Mouse (Mus musculus): ENCODE data around the gene Itsn1.

DNA sequence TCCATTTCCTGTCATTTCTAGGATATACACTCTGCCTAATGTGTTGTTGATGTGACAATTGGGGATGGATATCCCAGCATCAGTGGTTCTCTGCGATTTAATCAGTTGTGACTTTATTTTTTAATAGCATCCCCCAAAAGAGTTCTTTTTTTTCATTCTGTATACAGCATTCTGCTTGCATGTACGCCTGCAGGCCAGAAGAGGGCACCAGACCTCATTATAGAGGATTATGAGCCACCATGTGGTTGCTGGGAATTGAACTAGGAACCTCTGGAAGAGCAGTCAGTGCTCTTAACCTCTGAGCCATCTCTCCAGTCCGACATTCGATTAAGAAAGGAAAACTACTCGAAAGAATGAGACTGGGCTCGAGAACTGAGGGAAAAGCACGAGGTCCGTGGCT, 225.7 kb downstream of the Itsn1 start:
- peak; percentile 56 for TF ChIP-seq CTCF (IDR thresholded peaks at IDR 0.05; ENCODE audit: low read depth)
- no peak for TF ChIP-seq EP300 (optimal IDR thresholded peaks at IDR 0.05)
